Mouse (Mus musculus) stomach, embryonic 16.5 days (tissue): ENCODE results near the gene Me3. TPM values are rescaled to one million over a fixed set of nuclear protein-coding genes. Genes with fewer than 3 reads are reported as not detected.

ENCODE experiments used
- ATAC-seq: fragments of 200-750 bp; cut with Nextera tagmentation; 2 replicates; pipeline ENCODE4 v1.8.0; 2017; ENCODE audit warnings: moderate number of reproducible peaks, moderate TSS enrichment; ENCODE audit not compliant: insufficient read depth, low FRiP score
- H3K27ac ChIP-seq: fragments of 300-500 bp; sonication (generic); 2 replicates; pipeline ENCODE4 v1.5.1; 2014; ENCODE audit warnings: low read length
- H3K27me3 ChIP-seq: fragments of 300-500 bp; sonication (generic); 2 replicates; pipeline ENCODE4 v1.6.1; 2014; ENCODE audit warnings: low read length, control low read depth, mixed read lengths; ENCODE audit not compliant: control insufficient read depth, insufficient read depth
- H3K36me3 ChIP-seq: fragments of 300-500 bp; sonication (generic); 2 replicates; pipeline ENCODE4 v1.6.1; 2014; ENCODE audit warnings: low read length; ENCODE audit not compliant: control insufficient read depth, insufficient read depth
- H3K4me1 ChIP-seq: fragments of 300-500 bp; sonication (generic); 2 replicates; pipeline ENCODE4 v1.6.1; 2014; ENCODE audit warnings: low read length, control low read depth, mixed read lengths; ENCODE audit not compliant: control insufficient read depth, insufficient read depth
- H3K4me2 ChIP-seq: fragments of 300-500 bp; sonication (generic); 2 replicates; pipeline ENCODE4 v1.6.1; 2014; ENCODE audit warnings: low read depth, low read length, mixed read lengths
- H3K4me3 ChIP-seq: fragments of 300-500 bp; sonication (generic); replicated peaks from 2 replicates; pipeline ENCODE4 v1.5.1; 2014; ENCODE audit warnings: mild to moderate bottlenecking, low read length
- H3K9ac ChIP-seq: fragments of 300-500 bp; sonication (generic); 2 replicates; pipeline ENCODE4 v1.6.1; 2014; ENCODE audit warnings: low read length
- H3K9me3 ChIP-seq: fragments of 300-500 bp; sonication (generic); replicated peaks from 2 replicates; pipeline ENCODE4 v1.6.1; 2016; ENCODE audit warnings: low read length, control low read depth; ENCODE audit not compliant: control insufficient read depth
- WGBS: fragments of 180-500 bp; shearing (Covaris S2); extraction: QIAGEN DNeasy Blood & Tissue Kit; methylation state at CpG from one replicate; pipeline ENCODE4 v1.1.7; 2014; 5-methylcytosine and 5-hydroxymethylcytosine counted together
- polyA plus RNA-seq: library from polyadenylated mRNA; unstranded; fragments of >200 nt; fragmentation: Nextera tagmentation; extraction: Ambion mirVana; gene quantifications from 2 replicates; pipeline ENCODE4 v1.2.1, GENCODE M21; 2015

Gene Me3
- polyA plus RNA-seq, 1 experiment from 2014 or later: 4.2 TPM

DNA sequence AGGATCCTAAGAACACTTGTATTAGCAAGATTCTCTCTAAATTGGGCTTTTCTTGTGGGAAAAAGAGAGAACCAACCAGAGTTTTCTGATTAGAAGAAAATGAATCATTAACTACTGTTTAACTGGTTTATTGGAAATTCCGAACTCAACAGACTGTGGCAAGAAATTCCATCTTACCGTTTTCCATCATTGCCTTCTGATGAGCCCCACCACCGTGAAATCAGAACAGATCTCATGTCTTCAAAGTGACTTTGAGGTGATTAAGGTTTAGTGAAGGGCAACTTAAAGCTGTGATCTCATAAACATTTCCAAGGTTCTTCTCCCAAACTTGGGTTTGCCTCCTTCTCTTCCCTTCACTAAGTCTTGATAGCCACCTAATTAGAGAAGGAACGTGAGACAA, 8.9 kb upstream of the Me3 start:
- Histone ChIP-seq H3K4me1 (no peaks in the 10 kb centered on the region), H3K27ac (no peak overlapping the region), H3K36me3 (no peaks in the 10 kb centered on the region), H3K27me3 (no peaks in the 10 kb centered on the region), H3K9ac (no peak overlapping the region), H3K4me2 (no peak overlapping the region), H3K4me3 (no peak overlapping the region), H3K9me3 (no peaks in the 10 kb centered on the region)
- 79% methylated on average over 4 of the region's 4 CpGs for WGBS
- no peak for ATAC-seq

DNA sequence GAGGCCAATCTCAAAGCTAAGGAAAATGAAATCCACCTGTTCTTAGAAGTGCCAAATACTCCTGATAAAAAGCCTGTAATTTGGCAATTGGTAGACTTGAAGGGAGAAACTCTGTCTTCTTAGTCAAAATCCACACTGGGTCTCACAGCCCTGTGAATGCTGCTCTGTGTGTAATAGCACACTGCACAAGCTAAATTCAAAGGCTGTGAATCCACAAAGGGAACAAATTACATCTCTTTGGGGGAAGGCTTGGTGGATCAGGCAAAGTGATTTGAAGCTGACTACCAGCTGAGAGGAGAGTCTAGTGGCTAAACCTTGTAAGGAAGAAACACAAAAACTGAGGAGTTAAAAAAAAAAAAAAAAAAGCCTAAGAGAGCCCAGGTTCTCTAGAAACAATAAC, 4.8 kb upstream of the Me3 start:
- no peak overlapping the region for H3K4me2 ChIP-seq
- no peaks in the 10 kb centered on the region for H3K27me3 ChIP-seq
- ATAC-seq: no peak
- H3K27ac ChIP-seq: no peak overlapping the region
- no peaks in the 10 kb centered on the region for H3K9me3 ChIP-seq
- H3K9ac ChIP-seq: no peak overlapping the region
- no peaks in the 10 kb centered on the region; the same call in 1 of the 2 replicates for H3K4me1 ChIP-seq
- H3K36me3 ChIP-seq: no peaks in the 10 kb centered on the region
- no peak overlapping the region for H3K4me3 ChIP-seq

DNA sequence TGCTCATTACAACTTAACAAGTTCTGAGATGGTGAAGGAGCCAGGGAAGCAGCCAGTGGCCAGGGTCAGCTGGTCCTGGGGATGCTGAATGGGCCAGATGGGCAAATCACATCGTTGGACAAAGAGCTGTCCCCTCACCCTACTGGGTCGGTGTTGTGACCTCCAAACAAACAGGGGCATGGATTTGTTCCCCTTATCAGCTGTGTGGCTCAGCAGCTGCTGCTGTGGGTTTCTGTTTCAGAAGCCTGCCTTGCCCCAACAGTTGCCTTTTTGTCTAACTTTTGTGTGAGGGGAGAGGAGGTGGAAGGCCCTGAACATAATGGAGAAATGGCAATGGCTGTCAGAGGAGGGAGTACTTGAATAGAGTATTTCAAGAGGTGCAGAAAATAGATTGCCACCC, 4.2 kb upstream of the Me3 start:
- H3K9me3 ChIP-seq: no peaks in the 10 kb centered on the region
- no peaks in the 10 kb centered on the region for H3K27me3 ChIP-seq
- WGBS: 29% methylated on average over 2 of the region's 2 CpGs
- no peaks in the 10 kb centered on the region for H3K36me3 ChIP-seq
- H3K9ac ChIP-seq: no peak overlapping the region
- no peak for ATAC-seq
- no peak overlapping the region for H3K27ac ChIP-seq
- no peak overlapping the region for H3K4me3 ChIP-seq
- H3K4me1 ChIP-seq: peaks cover under 1% of the 10 kb centered on the region; the same call in 1 of the 2 replicates
- H3K4me2 ChIP-seq: no peak overlapping the region

DNA sequence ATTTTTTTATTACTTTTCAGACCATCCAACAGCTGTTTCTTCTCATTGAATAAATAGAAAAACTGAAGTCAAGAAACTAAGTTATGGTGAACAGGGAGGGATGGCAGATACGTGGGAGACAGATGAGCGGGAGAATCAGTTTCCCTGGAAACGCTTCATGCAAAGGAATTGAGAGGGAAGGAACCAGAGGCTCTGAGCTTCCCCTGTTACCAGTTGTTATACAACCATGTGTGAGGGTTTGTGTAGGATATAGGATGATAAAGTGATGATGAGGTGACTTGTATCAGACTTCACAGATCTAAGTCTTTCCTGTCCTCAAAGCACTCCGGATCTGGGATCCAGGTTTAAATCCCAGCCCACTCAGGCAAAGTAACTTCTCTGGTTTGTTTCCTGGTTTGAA, 3.2 kb upstream of the Me3 start:
- Histone ChIP-seq H3K4me2 (no peak overlapping the region), H3K4me1 (peaks cover 3% of the 10 kb centered on the region; the same call in 1 of the 2 replicates), H3K36me3 (no peaks in the 10 kb centered on the region), H3K9me3 (no peaks in the 10 kb centered on the region), H3K9ac (no peak overlapping the region), H3K27ac (no peak overlapping the region), H3K27me3 (no peaks in the 10 kb centered on the region), H3K4me3 (no peak overlapping the region)
- no peak for ATAC-seq
- WGBS: 54% methylated on average over 4 of the region's 4 CpGs

- Histone ChIP-seq H3K4me2 (no peak overlapping the region), H3K27me3 (no peaks in the 10 kb centered on the region), H3K36me3 (no peaks in the 10 kb centered on the region), H3K27ac (no peak overlapping the region), H3K9me3 (no peaks in the 10 kb centered on the region), H3K9ac (no peak overlapping the region), H3K4me3 (no peak overlapping the region), H3K4me1 (peaks cover 3% of the 10 kb centered on the region; the same call in 1 of the 2 replicates)
- WGBS: 59% methylated on average over 3 of the region's 3 CpGs
- no peak for ATAC-seq
Measured at GRCm38 (mm10) chr7:89629914-89630313, 2.3 kb upstream of the Me3 start.

- Histone ChIP-seq H3K27me3 (no peaks in the 10 kb centered on the region), H3K4me1 (peaks cover 3% of the 10 kb centered on the region; the same call in 1 of the 2 replicates), H3K4me3 (no peak overlapping the region), H3K36me3 (no peaks in the 10 kb centered on the region), H3K27ac (no peak overlapping the region), H3K9me3 (no peaks in the 10 kb centered on the region), H3K4me2 (no peak overlapping the region), H3K9ac (no peak overlapping the region)
- WGBS: 49% methylated on average over 3 of the region's 3 CpGs
- no peak for ATAC-seq
Measured at GRCm38 (mm10) chr7:89630796-89631195, 1.4 kb upstream of the Me3 start.

- no peak overlapping the region for H3K9ac ChIP-seq
- 89% methylated on average over 6 of the region's 6 CpGs for WGBS
- no peak overlapping the region for H3K4me3 ChIP-seq
- no peaks in the 10 kb centered on the region for H3K36me3 ChIP-seq
- no peaks in the 10 kb centered on the region for H3K9me3 ChIP-seq
- no peak for ATAC-seq
- H3K4me2 ChIP-seq: no peak overlapping the region
- H3K27ac ChIP-seq: no peak overlapping the region
- H3K4me1 ChIP-seq: no peaks in the 10 kb centered on the region
- no peaks in the 10 kb centered on the region for H3K27me3 ChIP-seq
Measured at GRCm38 (mm10) chr7:89640533-89640932, 8.3 kb downstream of the Me3 start.

DNA sequence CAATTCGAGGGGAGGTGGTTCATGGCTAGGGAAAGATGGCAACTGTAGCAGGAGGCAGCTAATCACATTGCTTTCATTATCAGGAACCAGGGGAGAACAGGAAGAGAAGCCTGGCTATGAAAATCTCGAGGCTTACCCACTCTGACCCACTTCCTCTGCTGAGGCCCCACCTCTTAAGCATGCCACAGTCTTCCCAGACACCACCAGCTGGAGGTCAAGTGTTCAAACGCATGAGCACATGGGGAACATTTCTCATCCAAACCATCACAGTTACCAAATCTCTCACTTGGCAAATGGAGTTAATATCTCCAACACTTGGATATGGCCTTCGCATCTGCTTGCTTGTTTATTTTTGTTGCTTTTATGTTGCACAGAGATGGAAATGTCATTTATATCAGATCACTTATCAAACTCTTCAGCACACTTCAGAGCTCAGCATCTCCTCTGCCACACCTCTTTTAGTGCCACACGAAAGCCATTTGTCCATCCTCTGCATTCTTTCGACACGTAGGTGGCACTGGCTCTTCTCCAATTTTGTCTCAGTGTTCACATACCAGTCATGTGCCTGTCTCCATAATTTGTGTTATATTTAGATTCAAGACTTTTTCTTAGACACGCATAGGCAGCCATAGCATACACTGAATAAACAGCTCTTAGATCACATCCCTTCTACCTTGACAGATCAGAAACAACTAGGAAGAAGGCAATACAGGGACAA, 8.9 kb downstream of the Me3 start:
- no peaks in the 10 kb centered on the region for H3K27me3 ChIP-seq
- H3K36me3 ChIP-seq: no peaks in the 10 kb centered on the region
- ATAC-seq: no peak
- no peak overlapping the region for H3K4me2 ChIP-seq
- H3K9me3 ChIP-seq: no peaks in the 10 kb centered on the region
- no peak overlapping the region for H3K4me3 ChIP-seq
- H3K9ac ChIP-seq: no peak overlapping the region
- no peaks in the 10 kb centered on the region for H3K4me1 ChIP-seq
- no peak overlapping the region for H3K27ac ChIP-seq
- WGBS: 67% methylated on average over 8 of the region's 8 CpGs

DNA sequence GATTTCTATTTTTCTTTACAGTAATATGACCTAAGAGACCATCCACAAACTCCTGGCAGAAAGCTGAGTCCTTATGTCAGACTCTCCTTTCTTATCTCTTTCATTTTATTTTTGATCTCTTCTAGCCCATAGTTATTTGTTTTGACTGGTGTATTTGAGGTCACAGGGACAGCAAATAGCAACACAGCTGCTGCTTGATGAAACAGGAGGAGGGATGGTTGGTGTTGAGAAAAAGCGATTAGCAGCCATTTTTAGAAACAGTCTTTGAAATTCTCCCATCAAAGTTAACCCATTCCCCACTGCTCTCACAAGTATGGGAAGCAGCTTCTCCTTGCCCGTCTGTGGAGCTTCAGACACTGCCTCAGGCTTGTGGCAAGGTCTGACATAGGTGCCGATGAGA, 12.8 kb downstream of the Me3 start:
- no peaks in the 10 kb centered on the region for H3K36me3 ChIP-seq
- H3K9me3 ChIP-seq: no peaks in the 10 kb centered on the region
- ATAC-seq: no peak
- 57% methylated on average over 3 of the region's 3 CpGs for WGBS
- no peak overlapping the region for H3K27ac ChIP-seq
- no peak overlapping the region for H3K4me2 ChIP-seq
- no peak overlapping the region for H3K9ac ChIP-seq
- H3K27me3 ChIP-seq: no peaks in the 10 kb centered on the region
- H3K4me3 ChIP-seq: no peak overlapping the region
- H3K4me1 ChIP-seq: no peaks in the 10 kb centered on the region
